Mouse (Mus musculus): ENCODE measurements at regions not wholly inside any gene's neighbourhood (a gene's known extent, or its start where the extent isn't known, plus 50 kb on each side); places are given as distances from the start of the nearest gene placed in this dataset.

DNA sequence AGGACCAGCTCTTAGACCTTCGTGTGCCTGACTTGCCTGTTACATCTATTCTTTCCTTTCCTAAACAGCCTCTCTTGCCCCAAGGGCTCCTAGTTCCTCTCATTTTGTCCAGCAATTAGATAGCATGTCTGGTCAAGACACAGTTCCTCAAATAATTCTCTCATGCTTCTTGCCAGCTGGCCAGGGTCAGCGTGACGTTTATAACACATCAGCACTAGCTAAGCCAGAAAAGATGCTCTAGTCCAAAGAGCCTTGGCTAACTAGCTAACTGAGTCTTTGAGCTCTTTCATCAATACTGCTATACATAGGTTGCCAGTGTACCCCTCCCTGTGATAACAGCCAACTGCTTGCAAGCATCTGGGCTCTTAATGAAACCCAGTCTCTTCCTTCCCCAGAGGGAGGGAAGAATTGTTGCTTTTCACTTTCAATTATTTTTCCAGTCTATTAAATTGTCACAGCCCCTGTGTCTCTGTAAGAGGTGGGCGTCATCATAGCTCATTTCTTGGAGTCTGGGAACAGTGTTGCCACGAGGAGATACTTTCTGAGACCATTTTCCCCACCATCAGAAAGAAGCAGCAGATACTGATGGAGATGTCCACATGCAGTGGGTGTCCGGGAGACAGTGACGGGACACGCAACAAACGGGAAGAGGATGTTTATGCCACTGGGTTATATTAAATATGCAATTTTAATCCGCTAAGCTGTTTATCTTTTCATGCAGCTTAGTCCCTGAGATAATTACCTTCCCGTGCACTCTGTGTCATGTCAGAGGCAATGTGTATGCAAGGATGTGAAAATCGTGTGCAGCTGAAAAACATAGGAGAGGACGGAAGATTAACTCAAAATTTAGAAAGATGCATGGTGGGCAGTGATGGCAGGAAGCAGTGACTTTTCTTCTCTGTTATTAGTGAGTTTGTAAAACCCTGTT is 250.1 kb upstream of the Nmur2 start:
- DNase-seq (ENCODE audit: low spot score): peak; percentile 12

DNA sequence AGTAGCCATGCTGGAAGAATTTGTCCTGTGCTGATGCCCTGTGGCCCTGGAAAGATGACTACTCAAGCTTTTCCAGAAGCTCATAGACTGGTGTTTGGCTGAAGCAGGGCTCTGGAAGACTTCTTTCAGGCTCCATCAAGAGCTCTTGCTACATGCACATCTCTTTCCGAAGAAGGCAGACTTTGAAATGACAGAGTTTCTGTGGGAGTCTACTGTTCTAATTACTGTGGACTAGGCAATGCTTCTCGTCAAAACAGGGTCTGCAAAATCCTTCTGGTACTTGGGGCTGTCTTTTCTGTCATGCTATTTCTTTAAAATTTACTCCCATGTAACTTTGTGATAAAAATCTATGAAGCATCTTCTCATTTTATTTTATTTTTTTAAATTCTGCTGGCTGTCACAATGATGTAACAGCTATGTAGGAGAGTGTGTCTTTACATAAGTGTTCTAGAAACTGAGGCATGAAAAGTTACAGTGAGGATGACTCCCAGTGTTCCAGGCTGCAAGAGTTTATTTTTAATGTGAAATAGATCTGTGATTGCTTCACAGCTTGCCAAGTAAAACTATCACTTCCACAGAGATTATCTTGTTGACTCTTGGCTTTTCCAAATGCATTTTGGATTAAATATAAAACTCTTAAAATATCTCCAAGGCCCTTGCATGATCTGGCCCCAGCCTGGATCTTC is 244.9 kb upstream of the Nmur2 start:
- no peak for DNase-seq (ENCODE audit: low spot score)

DNA sequence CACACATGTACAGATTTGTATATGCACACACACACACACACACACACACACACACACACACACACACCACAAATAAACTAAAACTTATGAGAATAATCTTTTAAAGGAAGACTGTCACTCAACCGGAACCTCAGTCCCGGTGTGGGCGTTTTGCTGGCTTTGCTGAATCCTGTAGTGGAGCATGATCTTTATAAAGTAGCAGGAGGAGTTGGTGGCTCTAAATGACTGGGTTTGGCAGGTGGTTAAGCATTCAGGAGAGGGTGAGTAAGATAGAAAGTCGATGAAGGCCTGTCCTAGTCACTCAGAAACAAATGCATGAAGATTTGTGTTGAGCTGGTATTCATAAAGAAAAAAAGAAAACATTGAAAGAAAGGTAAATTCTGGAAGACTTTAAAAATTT is 240.4 kb upstream of the Nmur2 start:
- DNase-seq (ENCODE audit: low spot score): no peak

DNA sequence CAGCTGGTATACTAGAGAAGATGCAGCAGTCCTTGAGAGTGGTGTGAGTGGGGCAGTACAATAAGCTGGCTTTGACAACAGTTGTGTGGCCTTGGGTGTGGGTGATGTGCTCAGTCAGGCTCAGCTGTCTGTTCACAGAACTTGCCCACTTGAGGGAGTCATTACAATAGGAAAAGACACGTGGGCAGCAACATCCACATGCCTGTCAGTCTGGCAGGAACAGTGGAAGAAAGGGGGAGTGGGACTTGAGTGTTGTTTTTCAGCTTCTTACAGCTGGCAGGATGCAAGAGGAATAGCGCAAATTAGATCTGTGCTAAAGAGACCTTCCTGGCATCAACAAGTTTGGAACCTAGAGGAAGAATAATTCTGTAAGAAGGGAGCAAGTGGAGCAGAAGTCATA is 239.4 kb upstream of the Nmur2 start:
- no peak for DNase-seq (ENCODE audit: low spot score)

DNA sequence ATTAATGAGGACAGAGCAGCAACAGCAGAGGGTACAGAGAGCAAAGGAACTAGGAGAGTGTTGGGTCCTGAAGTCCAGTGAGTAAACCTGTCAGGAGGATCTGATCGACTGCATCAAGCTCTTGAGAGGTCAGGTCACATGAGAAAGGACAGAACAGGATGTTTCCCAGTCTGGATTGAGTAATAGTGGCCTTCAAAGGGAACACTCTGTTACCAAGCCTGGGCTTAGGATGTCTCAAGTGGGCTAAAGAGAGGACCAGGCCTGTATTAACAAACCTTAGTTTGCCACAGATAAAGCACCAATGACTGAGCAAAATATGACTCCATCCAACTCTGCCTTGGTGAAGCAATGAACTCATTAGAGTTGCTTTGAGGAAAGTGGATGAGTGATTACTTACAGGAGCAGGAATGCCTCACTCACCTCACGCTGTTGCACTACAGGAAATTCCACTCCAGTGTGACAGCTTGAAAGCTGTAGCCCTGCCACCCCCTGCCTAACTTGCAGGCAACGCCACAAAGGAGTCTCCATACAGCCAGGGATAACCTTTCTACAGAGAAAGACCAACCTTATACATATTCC is 229.2 kb upstream of the Nmur2 start:
- DNase-seq (ENCODE audit: low spot score): no peak

DNA sequence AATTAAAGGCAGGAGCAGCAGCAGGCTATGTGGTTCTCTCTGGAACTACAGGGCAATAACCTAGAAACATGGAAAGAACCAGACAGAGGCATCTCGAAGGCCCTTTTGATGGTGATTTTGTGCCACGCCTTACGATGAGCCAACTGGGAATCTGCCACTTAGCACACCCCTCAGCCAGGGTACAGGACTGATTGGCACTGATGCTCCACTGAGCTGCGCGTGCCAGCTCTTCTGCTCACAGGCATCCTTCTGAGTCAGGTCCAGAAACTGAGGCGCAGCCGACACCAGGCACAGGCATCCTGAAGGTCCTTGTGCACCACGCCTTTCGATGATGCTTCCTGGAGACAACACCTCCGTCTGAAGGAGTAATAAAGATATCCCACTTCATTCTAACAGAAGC is 221.9 kb upstream of the Nmur2 start:
- DNase-seq (ENCODE audit: low spot score): no peak

DNA sequence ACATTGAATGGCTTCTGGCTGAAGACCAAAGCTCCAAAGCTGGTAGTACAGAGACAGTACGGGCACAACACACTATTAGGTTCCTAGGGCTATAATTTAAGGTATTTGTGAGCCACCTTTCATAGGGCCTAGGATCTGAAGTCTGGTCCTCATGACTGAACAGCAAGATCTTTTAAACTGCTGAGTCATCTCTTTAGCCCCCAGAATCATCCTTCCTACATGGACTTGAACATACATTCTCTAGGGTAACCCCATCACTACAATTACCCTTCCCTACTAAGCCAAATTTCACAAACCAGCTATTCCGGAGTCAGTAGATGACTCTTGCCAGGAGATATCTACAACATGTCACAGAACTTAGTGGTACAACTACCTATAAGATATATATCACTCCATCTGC is 215.5 kb upstream of the Nmur2 start:
- DNase-seq (ENCODE audit: low spot score): no peak

DNA sequence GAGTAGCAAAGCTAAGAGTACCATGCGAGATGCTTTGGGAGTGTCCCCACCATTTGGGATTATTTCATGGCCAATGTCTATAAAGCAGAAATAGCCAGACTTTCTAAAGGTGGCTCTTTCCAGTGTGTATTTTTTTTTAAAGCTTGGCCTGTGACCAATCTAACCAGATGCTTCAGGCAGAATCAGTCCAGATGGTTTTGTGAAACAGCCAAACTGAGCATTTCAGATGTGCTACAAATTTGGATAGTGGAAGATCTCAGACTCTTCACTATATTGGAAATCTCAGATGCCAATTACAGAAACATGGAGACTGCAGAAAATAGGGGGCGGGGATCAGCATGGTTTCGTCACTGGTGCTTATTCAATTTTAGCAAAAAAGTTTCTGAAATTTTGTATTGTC is 213.6 kb upstream of the Nmur2 start:
- DNase-seq (ENCODE audit: low spot score): no peak

DNA sequence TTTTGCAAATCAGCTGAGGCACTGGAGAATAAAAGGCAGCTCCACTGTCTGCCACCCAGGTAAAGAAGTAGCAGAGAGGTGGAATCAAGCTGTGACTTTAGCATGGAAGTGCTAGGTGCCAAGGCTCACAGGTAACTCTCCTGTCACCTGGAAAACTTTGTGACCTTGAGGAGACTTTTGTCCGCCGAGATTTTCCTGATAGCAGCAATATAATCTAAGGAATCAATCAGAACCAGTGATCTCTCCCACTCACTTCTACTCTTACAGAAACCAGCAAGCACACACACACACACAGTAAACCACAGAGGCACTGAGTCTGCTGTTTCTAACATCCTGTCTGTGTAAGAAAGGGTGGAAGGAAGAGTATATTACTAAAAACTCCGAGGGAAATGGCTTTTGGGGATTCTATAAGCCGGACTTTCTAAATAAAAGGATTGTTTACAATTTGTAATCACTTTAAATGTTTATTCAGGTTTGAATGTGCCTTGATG is 206.6 kb upstream of the Nmur2 start:
- no peak for DNase-seq (ENCODE audit: low spot score)

DNA sequence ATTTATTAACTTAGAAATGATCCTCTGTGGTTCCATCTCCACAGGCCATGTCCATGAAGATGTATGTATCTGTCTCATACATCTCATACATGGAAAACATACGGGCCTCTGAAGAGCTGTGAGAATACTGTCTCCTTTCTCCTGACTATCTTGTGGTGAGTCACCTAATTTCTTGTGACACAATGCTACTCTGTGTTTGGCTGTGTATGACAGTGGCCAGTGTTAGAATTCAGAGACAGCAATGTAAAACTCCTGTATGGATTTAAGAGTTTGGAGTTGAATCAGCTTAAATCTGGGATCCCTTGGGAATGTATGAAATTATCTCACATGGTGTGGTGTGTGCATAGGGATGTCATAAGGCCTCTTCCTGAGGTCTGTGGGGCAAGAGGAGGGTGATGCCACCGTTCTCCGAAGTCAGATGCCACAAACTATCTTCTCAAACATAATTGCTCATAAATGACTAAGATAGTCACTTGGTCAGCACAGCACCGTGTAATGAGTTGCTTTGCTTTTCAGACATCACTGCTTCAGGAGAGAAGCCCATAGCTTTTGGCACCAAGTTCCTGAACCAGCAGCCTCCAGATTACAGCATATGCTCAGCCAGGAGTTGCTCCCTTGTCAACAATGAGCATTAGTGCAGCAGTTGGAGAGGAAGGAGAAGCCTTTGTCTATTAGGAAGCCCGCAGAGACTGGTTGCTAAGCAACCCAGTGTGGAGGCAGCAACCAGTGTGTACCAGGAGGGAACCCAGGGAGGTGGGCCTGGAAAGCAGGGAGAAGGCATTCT is 205.9 kb upstream of the Nmur2 start:
- no peak for DNase-seq (ENCODE audit: low spot score)

DNA sequence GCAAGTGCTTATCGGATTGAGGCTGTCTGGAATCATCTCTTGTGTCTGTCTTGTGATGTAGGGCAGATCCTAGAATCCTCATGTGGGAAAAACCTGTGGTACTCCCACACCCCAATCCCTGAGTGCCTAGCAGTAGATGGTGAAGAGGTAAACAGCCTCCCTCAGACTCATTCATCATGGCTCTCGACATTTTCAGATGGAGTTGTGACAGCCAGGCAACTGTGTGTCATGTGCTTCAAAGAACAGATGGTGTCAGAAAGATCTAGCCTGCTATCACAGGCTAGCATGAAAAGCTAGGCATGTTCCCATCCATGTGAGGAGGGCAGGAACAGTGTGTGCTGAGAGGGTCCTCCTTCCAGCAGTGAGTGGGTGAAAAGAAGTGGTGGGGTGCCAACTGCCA is 204.1 kb upstream of the Nmur2 start:
- DNase-seq (ENCODE audit: low spot score): no peak

DNA sequence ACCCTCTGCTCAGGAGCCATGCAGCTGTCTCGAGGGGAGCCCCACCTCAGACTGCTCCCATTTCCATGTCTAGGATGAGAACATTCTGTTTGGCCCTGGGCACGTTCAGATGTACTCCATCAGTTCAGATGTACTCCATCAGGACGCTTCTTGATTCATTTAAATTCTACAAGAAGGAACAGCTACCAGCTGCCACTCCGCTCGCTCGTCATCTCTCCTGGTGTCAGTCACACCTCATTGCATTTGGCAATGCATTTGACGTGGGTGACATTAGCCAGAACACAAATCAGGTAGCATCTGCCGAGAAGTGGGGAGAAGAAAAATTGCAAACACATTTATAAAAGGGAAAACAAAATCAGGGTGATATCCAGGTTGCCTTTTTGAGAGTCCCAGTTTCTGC is 202.6 kb upstream of the Nmur2 start:
- DNase-seq (ENCODE audit: low spot score): no peak

DNA sequence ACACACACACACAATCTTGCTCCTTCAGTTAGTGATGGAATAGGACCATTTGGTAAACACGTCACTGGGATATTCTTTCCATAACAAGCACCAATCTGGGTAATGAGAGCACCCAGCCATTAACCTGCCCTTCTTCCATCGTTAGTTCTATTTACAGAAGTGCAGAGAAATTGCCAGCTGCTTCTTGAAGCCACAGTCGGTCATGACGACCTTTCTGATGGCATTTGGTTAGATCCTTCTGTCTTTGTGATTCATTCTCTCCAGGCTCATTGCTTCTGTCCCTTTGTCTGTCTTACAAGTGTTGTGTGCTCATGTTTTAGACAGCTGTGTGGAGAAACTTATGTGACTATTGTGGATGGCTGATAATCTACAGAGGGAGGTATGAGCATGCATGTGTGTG is 197.9 kb upstream of the Nmur2 start:
- DNase-seq (ENCODE audit: low spot score): no peak

DNA sequence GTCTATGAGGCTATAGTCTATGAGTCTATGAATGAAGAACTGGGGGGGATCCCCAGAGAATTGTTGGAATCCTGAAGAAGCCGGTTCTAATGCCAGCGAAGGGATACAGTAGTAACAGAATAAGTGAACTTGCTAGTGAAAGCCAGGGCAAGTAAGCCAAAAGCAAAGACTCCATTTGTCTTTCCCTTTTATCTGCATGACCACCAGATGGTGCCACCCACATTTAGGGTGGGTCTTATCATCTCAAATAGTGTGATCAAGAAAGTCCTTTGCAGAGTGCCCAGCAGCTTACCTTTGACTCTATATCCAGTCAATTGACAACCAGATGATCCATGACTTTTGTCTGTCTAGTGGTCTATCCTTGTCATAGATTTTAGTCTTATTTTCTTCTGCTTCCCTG is 184.2 kb upstream of the Nmur2 start:
- no peak for DNase-seq (ENCODE audit: low spot score)

DNA sequence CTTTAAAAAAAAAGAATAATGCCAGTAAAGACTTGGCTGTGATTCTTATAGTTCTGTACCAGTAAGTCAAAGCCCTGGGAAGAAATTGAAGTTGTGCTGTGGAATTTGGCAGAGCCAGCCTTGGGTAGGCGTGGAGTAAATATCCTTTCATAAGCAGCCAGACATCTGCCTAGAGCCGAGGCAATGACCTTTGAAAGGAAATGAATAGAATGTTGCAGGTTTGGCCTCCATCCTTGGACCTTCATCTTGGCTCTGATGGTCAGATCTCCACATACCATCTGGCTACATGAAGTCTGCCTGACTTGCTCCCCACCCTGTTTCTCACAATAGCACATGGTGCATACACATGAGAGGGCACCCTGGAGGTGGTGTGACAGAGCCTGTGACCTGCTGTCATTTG is 174.9 kb upstream of the Nmur2 start:
- no peak for DNase-seq (ENCODE audit: low spot score)

DNA sequence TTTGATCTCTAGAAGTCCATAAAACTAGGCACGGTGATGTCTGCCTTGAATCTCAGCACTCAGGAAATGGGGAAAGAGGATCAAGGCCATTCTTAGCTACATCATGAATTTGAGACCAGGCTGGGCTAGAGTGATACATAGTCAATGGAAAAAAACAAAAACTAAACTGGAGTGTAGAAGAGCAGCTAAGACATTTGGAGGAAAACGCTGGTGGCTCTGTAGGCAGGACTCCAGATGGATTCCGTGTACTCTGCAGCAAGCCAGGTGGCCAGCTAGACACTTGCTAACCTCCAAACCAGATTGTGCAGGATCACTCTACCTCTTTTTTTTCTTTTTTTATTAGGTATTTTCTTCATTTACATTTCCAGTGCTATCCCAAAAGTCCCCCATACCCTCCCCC is 161.0 kb upstream of the Nmur2 start:
- DNase-seq (ENCODE audit: low spot score): no peak

DNA sequence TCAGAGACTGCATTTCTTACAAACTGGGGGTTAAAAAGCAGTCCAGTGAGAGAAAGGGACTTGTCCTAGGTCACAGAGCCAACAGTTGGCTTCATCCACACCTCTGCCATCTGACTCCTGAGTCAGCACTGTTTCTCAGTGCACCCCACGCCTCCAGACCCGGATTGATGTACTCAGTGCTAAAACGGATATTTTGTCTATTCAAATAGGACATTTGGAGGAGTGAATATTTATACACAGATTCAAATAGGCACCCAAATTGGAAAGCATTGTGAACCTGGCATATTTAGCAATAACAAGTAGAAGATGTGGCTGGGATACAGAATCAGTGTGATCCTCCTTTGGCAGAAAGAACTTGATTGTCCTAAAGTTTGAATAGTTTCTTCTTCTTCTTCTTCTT is 154.5 kb upstream of the Nmur2 start:
- DNase-seq (ENCODE audit: low spot score): no peak

DNA sequence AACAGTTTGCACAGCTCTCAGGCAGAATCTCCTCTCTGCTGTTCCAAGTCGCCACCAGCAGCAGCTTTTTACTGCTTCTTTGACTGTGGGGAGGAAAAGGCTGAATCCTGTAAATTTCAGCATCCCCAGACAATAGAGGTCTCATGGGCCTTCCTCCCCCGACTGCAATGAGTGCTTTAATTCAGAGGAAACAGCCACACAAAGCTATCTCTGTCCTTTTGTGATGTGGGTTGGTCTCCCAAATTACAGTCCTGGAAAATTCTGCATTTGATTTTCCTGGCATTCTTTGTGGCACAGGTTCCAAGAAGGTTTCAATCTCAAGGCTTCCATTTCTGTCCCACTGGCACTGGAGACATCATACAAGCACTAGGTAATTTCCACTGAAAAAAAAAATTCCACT is 152.6 kb upstream of the Nmur2 start:
- no peak for DNase-seq (ENCODE audit: low spot score)

DNA sequence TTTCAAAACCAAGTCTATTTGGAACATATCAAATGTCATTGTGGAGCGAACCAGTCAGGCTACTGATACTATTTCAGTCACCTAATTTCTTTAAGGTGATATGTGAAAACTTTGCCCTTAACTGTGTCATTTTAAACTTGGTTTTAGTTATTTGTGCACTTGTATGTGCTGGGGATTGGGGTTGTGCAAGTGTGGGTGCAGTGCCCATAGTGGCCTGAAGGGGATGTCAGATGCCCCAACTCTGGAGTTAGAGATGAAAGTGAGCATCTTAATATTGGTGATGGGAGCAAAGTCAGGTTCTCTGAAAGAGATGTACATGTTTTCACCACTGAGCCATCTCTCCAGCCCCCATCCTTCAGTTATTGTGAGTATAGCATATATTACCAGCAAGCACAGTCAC is 133.1 kb upstream of the Nmur2 start:
- no peak for DNase-seq (ENCODE audit: low spot score)

DNA sequence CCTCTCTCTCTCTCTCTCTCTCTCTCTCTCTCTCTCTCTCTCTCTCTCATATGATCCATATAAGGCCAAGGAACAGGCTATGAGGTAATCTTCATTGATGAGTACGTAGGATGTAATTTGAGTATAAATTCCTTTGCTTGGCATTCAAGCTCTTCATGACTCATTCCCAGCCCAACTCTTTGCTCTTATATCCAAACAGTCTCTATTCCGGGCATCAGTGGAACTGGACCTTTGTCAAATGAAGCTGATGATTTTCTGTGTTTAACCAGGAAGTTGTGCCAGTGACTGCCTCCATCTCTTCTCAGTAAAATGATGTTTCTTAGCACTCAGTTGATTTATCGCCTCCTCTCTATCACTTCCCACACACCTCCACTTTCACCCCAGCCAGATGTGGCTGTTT is 132.4 kb upstream of the Nmur2 start:
- no peak for DNase-seq (ENCODE audit: low spot score)

DNA sequence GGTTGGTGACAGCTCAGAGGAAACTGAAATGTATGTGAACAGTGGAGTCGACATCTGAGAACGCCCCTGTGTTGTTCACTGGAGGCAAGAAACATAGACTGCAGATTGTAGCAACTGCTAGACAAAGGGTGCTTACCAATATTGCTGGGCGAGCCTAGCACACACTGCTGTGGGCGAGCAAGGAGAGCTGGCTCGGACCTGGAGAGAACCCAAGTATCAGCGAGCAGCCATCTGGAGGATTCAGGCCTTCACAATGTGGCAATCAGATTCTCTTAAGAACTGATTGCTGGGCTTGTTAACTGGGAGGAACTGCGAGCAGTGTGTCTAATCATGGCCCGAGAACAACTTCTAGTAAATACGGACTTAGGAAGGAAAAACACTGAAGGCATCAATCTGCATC is 128.8 kb upstream of the Nmur2 start:
- DNase-seq (ENCODE audit: low spot score): no peak

DNA sequence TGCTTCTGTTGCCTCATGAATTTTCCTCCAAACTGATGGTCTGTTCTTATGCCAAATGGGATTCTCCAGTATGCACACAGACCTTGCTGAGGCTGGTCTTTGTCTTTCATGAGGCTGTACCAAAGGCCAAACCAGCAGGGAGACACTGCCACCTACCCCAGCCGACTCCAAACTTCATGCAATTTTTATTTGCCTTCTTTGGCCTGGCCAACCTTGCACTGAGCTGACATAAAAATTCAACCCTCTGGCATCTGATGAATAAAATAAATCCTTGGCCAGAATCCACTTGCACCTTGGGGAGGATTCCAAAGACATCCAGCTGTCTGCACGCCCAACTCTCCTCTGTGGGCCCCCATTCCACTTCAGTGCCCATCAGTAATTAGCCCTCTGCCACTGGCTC is 126.0 kb upstream of the Nmur2 start:
- DNase-seq (ENCODE audit: low spot score): no peak

All from urinary bladder, postnatal 14 days (tissue).